Mouse (Mus musculus): ENCODE measurements at regions not wholly inside any gene's neighbourhood (a gene's known extent, or its start where the extent isn't known, plus 50 kb on each side); places are given as distances from the start of the nearest gene placed in this dataset.
"Not testable (repeated sequence)": the region's sequence is repeated elsewhere in the genome, so short reads cannot be mapped to it uniquely, and the experiment has no call there.

DNA sequence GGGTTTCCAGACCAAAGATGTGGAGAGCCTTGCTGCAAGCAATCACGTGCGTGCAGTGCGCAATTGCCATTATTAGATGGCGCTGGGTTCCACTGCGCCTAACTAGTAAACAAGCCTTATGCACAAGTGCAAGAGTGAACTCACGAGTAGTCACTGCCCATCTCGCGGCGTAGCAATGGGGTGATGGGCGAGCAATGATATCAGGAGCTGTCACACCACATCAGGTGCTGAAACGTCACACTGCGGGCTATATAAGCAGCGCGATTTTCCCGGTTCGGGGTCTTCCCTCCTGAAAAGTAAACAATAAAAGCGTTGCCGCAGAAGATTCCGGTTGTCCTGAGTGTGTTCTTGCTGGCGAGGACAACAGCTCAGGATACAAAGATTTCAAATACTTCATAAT is 89.8 kb upstream of the Prl2c3 start:
- not testable (repeated sequence) for H3K27ac ChIP-seq (ENCODE audit: low read depth, low read length); H3K4me3 ChIP-seq (ENCODE audit: low read length); ATAC-seq; H3K4me2 ChIP-seq (ENCODE audit: low read length); H3K36me3 ChIP-seq (ENCODE audit: control insufficient read depth, insufficient read depth, low read length); H3K27me3 ChIP-seq (replicated peaks; ENCODE audit: control insufficient read depth, insufficient read depth, low read length); H3K9ac ChIP-seq (ENCODE audit: low read depth, low read length); H3K4me1 ChIP-seq (ENCODE audit: control insufficient read depth, insufficient read depth, low read depth, low read length)
- 89% methylated on average over 20 of the region's 20 CpGs for WGBS
- peaks cover 14% of the 10 kb centered on the region for H3K9me3 ChIP-seq (ENCODE audit: control insufficient read depth, low read length)

DNA sequence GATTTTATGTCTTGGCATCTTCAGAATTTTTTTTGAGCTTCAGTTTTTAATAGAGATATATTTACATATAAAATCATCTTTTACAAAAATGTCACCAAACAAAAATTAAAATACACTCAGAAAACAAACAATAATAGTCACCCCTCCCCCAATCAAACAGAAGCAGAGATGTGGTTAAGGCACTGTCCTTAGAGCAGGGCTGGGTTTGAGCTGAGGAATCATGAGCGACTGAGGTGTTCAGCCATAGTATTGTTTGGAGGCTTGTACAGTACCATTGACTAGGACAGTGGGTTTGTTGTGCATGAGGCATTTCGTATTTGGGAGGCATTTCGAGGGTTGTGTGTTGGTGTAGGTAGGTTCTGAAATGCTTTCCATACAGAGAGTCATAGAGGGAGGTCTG is 79.6 kb upstream of the Prl2c3 start:
- H3K4me1 ChIP-seq (ENCODE audit: control insufficient read depth, insufficient read depth, low read depth, low read length); H3K27ac ChIP-seq (ENCODE audit: low read depth, low read length); H3K4me3 ChIP-seq (ENCODE audit: low read length); ATAC-seq; H3K27me3 ChIP-seq (replicated peaks; ENCODE audit: control insufficient read depth, insufficient read depth, low read length); H3K36me3 ChIP-seq (ENCODE audit: control insufficient read depth, insufficient read depth, low read length); H3K9ac ChIP-seq (ENCODE audit: low read depth, low read length); H3K4me2 ChIP-seq (ENCODE audit: low read length): not testable (repeated sequence)
- H3K9me3 ChIP-seq (ENCODE audit: control insufficient read depth, low read length): peaks cover 19% of the 10 kb centered on the region
- WGBS: 86% methylated on average over 3 of the region's 3 CpGs

- H3K36me3 ChIP-seq (ENCODE audit: control insufficient read depth, insufficient read depth, low read length); H3K4me1 ChIP-seq (ENCODE audit: control insufficient read depth, insufficient read depth, low read depth, low read length); H3K27me3 ChIP-seq (replicated peaks; ENCODE audit: control insufficient read depth, insufficient read depth, low read length); H3K9ac ChIP-seq (ENCODE audit: low read depth, low read length); H3K27ac ChIP-seq (ENCODE audit: low read depth, low read length); H3K4me3 ChIP-seq (ENCODE audit: low read length); ATAC-seq; H3K4me2 ChIP-seq (ENCODE audit: low read length): not testable (repeated sequence)
- 88% methylated on average over 1 of the region's 1 CpGs for WGBS
- peaks cover 12% of the 10 kb centered on the region for H3K9me3 ChIP-seq (ENCODE audit: control insufficient read depth, low read length)
Observed at GRCm38 (mm10) chr13:12864946-12865345, 65.1 kb upstream of the Prl2c3 start.

GRCm38 (mm10) chr13:12864263-12864662 is 64.4 kb upstream of the Prl2c3 start:
- Histone ChIP-seq H3K4me1 (ENCODE audit: control insufficient read depth, insufficient read depth, low read depth, low read length) (no peaks in the 10 kb centered on the region), H3K27me3 (replicated peaks; ENCODE audit: control insufficient read depth, insufficient read depth, low read length) (no peaks in the 10 kb centered on the region), H3K9me3 (ENCODE audit: control insufficient read depth, low read length) (peaks cover 12% of the 10 kb centered on the region), H3K4me2 (ENCODE audit: low read length) (no peak overlapping the region), H3K36me3 (ENCODE audit: control insufficient read depth, insufficient read depth, low read length) (no peaks in the 10 kb centered on the region), H3K4me3 (ENCODE audit: low read length) (no peak overlapping the region), H3K27ac (ENCODE audit: low read depth, low read length) (no peak overlapping the region), H3K9ac (ENCODE audit: low read depth, low read length) (no peak overlapping the region)
- ATAC-seq: 0 out of 2 replicates have a peak, but pooled peaks have one; percentile 20

- H3K27me3 ChIP-seq (replicated peaks; ENCODE audit: control insufficient read depth, insufficient read depth, low read length); ATAC-seq; H3K9ac ChIP-seq (ENCODE audit: low read depth, low read length); H3K36me3 ChIP-seq (ENCODE audit: control insufficient read depth, insufficient read depth, low read length); H3K4me2 ChIP-seq (ENCODE audit: low read length); H3K4me3 ChIP-seq (ENCODE audit: low read length); H3K27ac ChIP-seq (ENCODE audit: low read depth, low read length); H3K4me1 ChIP-seq (ENCODE audit: control insufficient read depth, insufficient read depth, low read depth, low read length): not testable (repeated sequence)
- peaks cover 17% of the 10 kb centered on the region for H3K9me3 ChIP-seq (ENCODE audit: control insufficient read depth, low read length)
- 88% methylated on average over 7 of the region's 7 CpGs for WGBS
Observed at GRCm38 (mm10) chr13:12863542-12863941, 63.7 kb upstream of the Prl2c3 start.

GRCm38 (mm10) chr13:12860954-12861353 is 61.1 kb upstream of the Prl2c3 start:
- H3K27me3 ChIP-seq (replicated peaks; ENCODE audit: control insufficient read depth, insufficient read depth, low read length); H3K4me1 ChIP-seq (ENCODE audit: control insufficient read depth, insufficient read depth, low read depth, low read length); H3K36me3 ChIP-seq (ENCODE audit: control insufficient read depth, insufficient read depth, low read length); ATAC-seq; H3K4me2 ChIP-seq (ENCODE audit: low read length); H3K9ac ChIP-seq (ENCODE audit: low read depth, low read length); H3K4me3 ChIP-seq (ENCODE audit: low read length); H3K27ac ChIP-seq (ENCODE audit: low read depth, low read length): not testable (repeated sequence)
- H3K9me3 ChIP-seq (ENCODE audit: control insufficient read depth, low read length): peaks cover 28% of the 10 kb centered on the region
- WGBS: 95% methylated on average over 16 of the region's 17 CpGs

DNA sequence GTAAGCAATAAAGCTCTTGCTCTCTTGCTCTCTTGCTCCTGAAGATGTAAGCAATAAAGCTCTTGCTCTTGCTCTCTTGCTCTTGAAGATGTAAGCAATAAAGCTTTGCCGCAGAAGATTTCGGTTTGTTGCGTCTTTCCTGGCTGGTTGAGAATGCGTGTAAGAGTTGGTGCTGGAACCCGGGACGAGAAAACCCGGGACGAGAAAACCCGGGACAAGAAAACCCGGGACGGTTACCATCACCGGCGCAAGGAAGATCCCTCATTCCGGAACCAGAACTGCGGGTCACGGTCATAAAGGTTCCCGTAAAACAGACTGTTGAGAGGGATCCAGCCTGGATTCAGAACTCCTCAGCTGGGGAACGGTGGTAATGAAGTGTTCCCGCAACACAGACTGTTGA is 60.1 kb upstream of the Prl2c3 start:
- 94% methylated on average over 19 of the region's 19 CpGs for WGBS
- H3K4me1 ChIP-seq (ENCODE audit: control insufficient read depth, insufficient read depth, low read depth, low read length); H3K4me3 ChIP-seq (ENCODE audit: low read length); ATAC-seq; H3K27ac ChIP-seq (ENCODE audit: low read depth, low read length); H3K9ac ChIP-seq (ENCODE audit: low read depth, low read length); H3K27me3 ChIP-seq (replicated peaks; ENCODE audit: control insufficient read depth, insufficient read depth, low read length); H3K4me2 ChIP-seq (ENCODE audit: low read length); H3K36me3 ChIP-seq (ENCODE audit: control insufficient read depth, insufficient read depth, low read length): not testable (repeated sequence)
- H3K9me3 ChIP-seq (ENCODE audit: control insufficient read depth, low read length): peaks cover 28% of the 10 kb centered on the region

Measured in hindbrain, embryonic 16.5 days (tissue).